Mouse (Mus musculus): ENCODE results near the gene Nhsl2. TPM values are rescaled to one million over a fixed set of nuclear protein-coding genes. Genes with fewer than 3 reads are reported as not detected.

Gene Nhsl2
- polyA plus RNA-seq, 1 experiment from 2014 or later, result 3.4 TPM

- Histone ChIP-seq H3K4me1 (ENCODE audit: insufficient read depth, low read depth, low read length) (no peaks in the 10 kb centered on the region), H3K4me2 (replicated peaks; ENCODE audit: low read depth, low read length) (no peak overlapping the region), H3K27me3 (replicated peaks; ENCODE audit: insufficient read depth, low read length) (no peaks in the 10 kb centered on the region), H3K9me3 (ENCODE audit: low read length) (no peaks in the 10 kb centered on the region), H3K27ac (ENCODE audit: low read length) (no peak overlapping the region), H3K4me3 (ENCODE audit: low read depth, low read length) (no peak overlapping the region), H3K36me3 (ENCODE audit: insufficient read depth, low read length) (no peaks in the 10 kb centered on the region), H3K9ac (replicated peaks; ENCODE audit: low read depth) (no peak overlapping the region)
- ATAC-seq (no peak), DNase-seq (ENCODE audit: low spot score) (no peak)
- no peak for TF ChIP-seq EP300 (IDR thresholded peaks at IDR 0.05)
- no peak for TF ChIP-seq CTCF (IDR thresholded peaks at IDR 0.05)
- 92% methylated on average over 6 of the region's 6 CpGs for WGBS
Measured at GRCm38 (mm10) chrX:101930301-101930700, 81.1 kb downstream of the Nhsl2 start.

DNA sequence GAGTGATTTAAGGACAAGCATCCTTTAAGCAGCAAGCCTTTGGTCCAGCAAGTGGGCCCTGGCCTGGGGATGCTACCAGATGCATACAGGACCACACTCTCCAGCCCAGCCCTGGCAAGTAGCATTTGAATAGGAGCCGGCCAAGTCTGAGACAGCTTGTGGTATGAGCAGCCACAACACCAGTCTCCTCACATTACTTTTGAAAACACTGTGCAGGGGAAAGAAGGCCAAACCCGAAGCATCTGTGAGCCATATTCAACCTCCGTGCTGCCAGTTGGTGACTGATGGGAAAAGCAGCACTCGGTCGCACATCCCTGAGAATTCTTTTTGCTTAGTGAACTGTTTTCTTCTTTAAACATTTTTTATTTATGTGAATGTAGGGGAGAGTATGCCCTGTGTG, 81.8 kb downstream of the Nhsl2 start:
- ATAC-seq (no peak), DNase-seq (ENCODE audit: low spot score) (no peak)
- Histone ChIP-seq H3K27me3 (replicated peaks; ENCODE audit: insufficient read depth, low read length) (no peaks in the 10 kb centered on the region), H3K27ac (ENCODE audit: low read length) (no peak overlapping the region), H3K4me1 (ENCODE audit: insufficient read depth, low read depth, low read length) (no peaks in the 10 kb centered on the region), H3K9me3 (ENCODE audit: low read length) (no peaks in the 10 kb centered on the region), H3K36me3 (ENCODE audit: insufficient read depth, low read length) (no peaks in the 10 kb centered on the region), H3K4me3 (ENCODE audit: low read depth, low read length) (no peak overlapping the region), H3K9ac (replicated peaks; ENCODE audit: low read depth) (no peak overlapping the region), H3K4me2 (replicated peaks; ENCODE audit: low read depth, low read length) (no peak overlapping the region)
- TF ChIP-seq CTCF (IDR thresholded peaks at IDR 0.05) (no peak), EP300 (IDR thresholded peaks at IDR 0.05) (no peak)
- 85% methylated on average over 5 of the region's 5 CpGs for WGBS

- Histone ChIP-seq H3K9me3 (ENCODE audit: low read length) (no peaks in the 10 kb centered on the region), H3K27me3 (replicated peaks; ENCODE audit: insufficient read depth, low read length) (no peaks in the 10 kb centered on the region), H3K27ac (ENCODE audit: low read length) (no peak overlapping the region), H3K4me1 (ENCODE audit: insufficient read depth, low read depth, low read length) (no peaks in the 10 kb centered on the region), H3K4me2 (replicated peaks; ENCODE audit: low read depth, low read length) (no peak overlapping the region), H3K4me3 (ENCODE audit: low read depth, low read length) (no peak overlapping the region), H3K36me3 (ENCODE audit: insufficient read depth, low read length) (no peaks in the 10 kb centered on the region), H3K9ac (replicated peaks; ENCODE audit: low read depth) (no peak overlapping the region)
- ATAC-seq (no peak), DNase-seq (ENCODE audit: low spot score) (no peak)
- TF ChIP-seq CTCF (IDR thresholded peaks at IDR 0.05) (no peak), EP300 (IDR thresholded peaks at IDR 0.05) (no peak)
- WGBS, result 78% methylated on average over 7 of the region's 7 CpGs
Measured at GRCm38 (mm10) chrX:101932244-101932643, 83.1 kb downstream of the Nhsl2 start.

DNA sequence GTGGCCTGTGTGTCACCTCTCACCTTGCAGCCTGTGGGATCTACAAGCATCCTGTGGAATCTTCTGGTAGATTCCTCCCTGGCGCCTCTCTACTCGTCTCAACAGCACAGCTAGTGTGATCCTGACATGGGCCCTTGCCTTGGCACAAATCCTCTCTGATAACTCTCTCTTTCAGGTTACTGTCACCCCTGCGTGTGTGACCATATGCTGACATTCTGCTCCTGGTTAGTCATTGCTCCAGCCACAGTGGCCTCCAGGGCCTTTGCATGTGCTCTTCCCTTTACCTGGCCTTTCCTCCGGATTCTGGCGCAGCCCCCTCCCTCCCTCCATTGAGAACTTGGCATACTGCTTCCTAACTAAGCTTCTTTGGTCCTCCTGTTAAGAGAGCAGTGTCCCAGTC, 84.2 kb downstream of the Nhsl2 start:
- no peak for ATAC-seq
- TF ChIP-seq EP300 (IDR thresholded peaks at IDR 0.05) (no peak), CTCF (IDR thresholded peaks at IDR 0.05) (no peak)
- DNase-seq (ENCODE audit: low spot score), result no peak
- Histone ChIP-seq H3K9me3 (ENCODE audit: low read length) (no peaks in the 10 kb centered on the region), H3K9ac (replicated peaks; ENCODE audit: low read depth) (no peak overlapping the region), H3K27ac (ENCODE audit: low read length) (no peak overlapping the region), H3K4me3 (ENCODE audit: low read depth, low read length) (no peak overlapping the region), H3K36me3 (ENCODE audit: insufficient read depth, low read length) (no peaks in the 10 kb centered on the region), H3K4me2 (replicated peaks; ENCODE audit: low read depth, low read length) (no peak overlapping the region), H3K4me1 (ENCODE audit: insufficient read depth, low read depth, low read length) (no peaks in the 10 kb centered on the region), H3K27me3 (replicated peaks; ENCODE audit: insufficient read depth, low read length) (no peaks in the 10 kb centered on the region)
- WGBS, result 81% methylated on average over 5 of the region's 5 CpGs

- Histone ChIP-seq H3K36me3 (ENCODE audit: insufficient read depth, low read length) (no peaks in the 10 kb centered on the region), H3K4me3 (ENCODE audit: low read depth, low read length) (no peak overlapping the region), H3K4me2 (replicated peaks; ENCODE audit: low read depth, low read length) (no peak overlapping the region), H3K4me1 (ENCODE audit: insufficient read depth, low read depth, low read length) (no peaks in the 10 kb centered on the region), H3K9ac (replicated peaks; ENCODE audit: low read depth) (no peak overlapping the region), H3K9me3 (ENCODE audit: low read length) (no peaks in the 10 kb centered on the region), H3K27ac (ENCODE audit: low read length) (no peak overlapping the region), H3K27me3 (replicated peaks; ENCODE audit: insufficient read depth, low read length) (no peaks in the 10 kb centered on the region)
- DNase-seq (ENCODE audit: low spot score) (no peak), ATAC-seq (no peak)
- 42% methylated on average over 3 of the region's 3 CpGs for WGBS
- TF ChIP-seq CTCF (IDR thresholded peaks at IDR 0.05) (no peak), EP300 (IDR thresholded peaks at IDR 0.05) (no peak)
Measured at GRCm38 (mm10) chrX:101935291-101935840, 86.2 kb downstream of the Nhsl2 start.

GRCm38 (mm10) chrX:101939486-101939885, 90.3 kb downstream of the Nhsl2 start:
- H3K4me3 ChIP-seq (ENCODE audit: low read depth, low read length), result no peak overlapping the region
- 87% methylated on average over 5 of the region's 5 CpGs for WGBS
- no peak for DNase-seq (ENCODE audit: low spot score)
- H3K36me3 ChIP-seq (ENCODE audit: insufficient read depth, low read length), result no peaks in the 10 kb centered on the region
- H3K9me3 ChIP-seq (ENCODE audit: low read length), result no peaks in the 10 kb centered on the region
- no peak overlapping the region for H3K4me2 ChIP-seq (replicated peaks; ENCODE audit: low read depth, low read length)
- no peaks in the 10 kb centered on the region for H3K27me3 ChIP-seq (replicated peaks; ENCODE audit: insufficient read depth, low read length)
- H3K9ac ChIP-seq (replicated peaks; ENCODE audit: low read depth), result no peak overlapping the region
- H3K27ac ChIP-seq (ENCODE audit: low read length), result no peak overlapping the region
- no peak for ATAC-seq
- no peak for TF ChIP-seq CTCF (IDR thresholded peaks at IDR 0.05)
- no peaks in the 10 kb centered on the region for H3K4me1 ChIP-seq (ENCODE audit: insufficient read depth, low read depth, low read length)

DNA sequence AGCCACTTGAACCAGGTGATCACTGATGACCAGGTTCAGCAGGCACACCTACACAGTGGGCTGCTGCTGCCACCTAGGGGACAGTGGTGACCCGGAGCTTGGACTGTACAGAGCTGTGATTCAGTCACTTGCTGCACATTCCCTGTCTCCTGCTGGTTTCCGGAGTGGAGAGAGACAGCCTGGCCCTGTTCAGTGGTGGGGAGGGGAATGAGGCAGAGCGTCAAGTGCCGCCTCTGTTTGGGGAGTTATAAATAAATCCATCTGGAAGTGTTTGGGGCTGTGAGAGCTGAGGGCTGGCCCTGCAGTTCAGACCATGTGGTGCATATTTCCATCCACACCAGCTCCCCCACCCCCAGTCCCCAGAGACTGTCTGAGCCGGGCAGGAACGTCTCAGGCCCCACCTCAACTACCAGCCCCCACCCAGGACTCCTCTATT, 93.3 kb downstream of the Nhsl2 start:
- peak; percentile 75 for DNase-seq (ENCODE audit: low spot score)
- Histone ChIP-seq H3K9me3 (ENCODE audit: low read length) (no peaks in the 10 kb centered on the region), H3K27ac (ENCODE audit: low read length) (no peak overlapping the region), H3K4me2 (replicated peaks; ENCODE audit: low read depth, low read length) (no peak overlapping the region), H3K36me3 (ENCODE audit: insufficient read depth, low read length) (no peaks in the 10 kb centered on the region), H3K4me1 (ENCODE audit: insufficient read depth, low read depth, low read length) (no peaks in the 10 kb centered on the region), H3K9ac (replicated peaks; ENCODE audit: low read depth) (no peak overlapping the region), H3K4me3 (ENCODE audit: low read depth, low read length) (no peak overlapping the region), H3K27me3 (replicated peaks; ENCODE audit: insufficient read depth, low read length) (no peaks in the 10 kb centered on the region)
- WGBS, result 6% methylated on average over 4 of the region's 6 CpGs
- ATAC-seq, result peak; percentile 95
- TF ChIP-seq CTCF (IDR thresholded peaks at IDR 0.05) (peak; percentile 86), EP300 (IDR thresholded peaks at IDR 0.05) (no peak)

Measured in lung, postnatal 0 days (tissue).